Mouse (Mus musculus) frontal cortex, postnatal 25 days (tissue): Measurements from ENCODE around the gene Srsf7.

Experiments
- DNase-seq, 2 experiments: peaks; one replicate each; pipeline ENCODE4 v3.0.0; 2022; ENCODE audit warnings: low spot score in 2 of 2

Gene Srsf7

DNA sequence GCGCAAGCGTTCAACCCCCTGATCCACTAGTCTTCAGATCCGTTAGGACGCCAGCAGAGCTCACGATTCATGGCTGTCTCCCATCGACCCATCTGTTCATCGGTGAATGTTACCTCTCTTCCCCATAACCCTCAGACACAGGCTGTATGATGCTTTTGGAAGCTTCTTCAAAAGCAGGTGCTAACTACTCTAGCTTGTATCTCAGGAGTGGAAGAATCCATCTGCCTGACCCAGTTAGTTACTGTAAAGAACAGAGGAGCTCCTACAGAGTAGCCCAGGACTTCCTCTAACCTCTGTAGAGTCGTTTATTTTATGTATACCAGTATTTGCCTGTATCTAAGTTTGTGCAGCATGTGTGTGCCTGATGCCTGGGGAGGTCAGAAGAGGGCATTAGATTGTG is 50.2 kb downstream of the Srsf7 start:
- DNase-seq, result no peak

DNA sequence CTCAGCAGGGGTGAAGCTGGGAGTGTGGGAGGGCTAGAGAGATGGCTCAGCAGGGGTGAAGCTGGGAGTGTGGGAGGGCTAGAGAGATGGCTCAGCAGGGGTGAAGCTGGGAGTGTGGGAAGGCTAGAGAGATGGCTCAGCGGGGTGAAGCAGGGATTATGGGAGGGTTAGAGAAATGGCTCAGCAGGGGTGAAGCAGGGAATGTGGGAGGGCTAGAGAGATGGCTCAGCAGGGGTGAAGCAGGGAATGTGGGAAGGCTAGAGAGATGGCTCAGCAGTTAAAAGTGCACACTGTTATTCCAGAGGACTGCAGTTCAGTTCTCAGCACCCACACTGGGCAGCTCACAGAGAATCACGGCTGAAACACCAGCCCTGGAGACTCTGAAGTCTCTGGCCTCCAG is 53.5 kb downstream of the Srsf7 start:
- no peak for DNase-seq

DNA sequence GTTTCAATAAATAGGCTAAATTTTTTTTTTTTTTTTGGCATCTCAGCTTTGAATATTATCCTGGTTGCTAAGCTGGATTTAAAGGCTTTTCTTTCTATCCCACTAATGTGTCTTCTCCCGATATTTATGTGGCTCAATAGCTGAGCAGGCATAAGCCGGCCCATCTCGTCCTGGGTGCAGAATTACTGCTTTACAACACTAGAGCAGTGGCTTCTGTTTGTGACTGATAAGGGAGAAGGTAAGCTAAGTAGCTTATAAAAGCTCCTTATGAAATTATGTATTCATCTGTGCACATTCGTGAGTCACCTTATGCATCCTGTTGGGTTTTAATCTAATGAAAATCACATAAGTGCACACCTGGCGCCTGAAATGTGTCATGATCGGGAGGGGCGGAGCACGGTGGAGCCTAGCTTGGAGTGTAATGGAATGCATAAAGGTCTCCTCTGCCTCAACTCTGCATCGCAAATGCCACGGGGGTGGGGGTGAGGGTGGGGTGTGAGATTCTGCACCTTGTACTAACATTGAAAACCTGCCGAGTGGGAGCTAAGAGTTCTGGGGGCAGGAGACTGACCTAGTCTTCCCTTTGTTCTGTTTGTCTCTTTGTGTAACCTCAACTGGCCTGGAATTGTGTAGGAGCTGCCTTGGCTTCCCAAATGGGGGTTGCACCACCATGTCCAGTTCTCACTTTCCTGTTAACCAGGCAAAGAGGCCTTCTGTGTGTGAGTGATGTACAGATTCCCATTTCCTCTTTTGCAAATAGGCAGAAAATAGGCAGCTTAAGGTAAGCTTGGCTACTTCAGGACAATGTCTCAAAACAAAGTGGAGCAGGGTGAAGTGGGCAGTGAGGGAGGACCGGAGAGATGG is 54.1 kb downstream of the Srsf7 start:
- no peak for DNase-seq

DNA sequence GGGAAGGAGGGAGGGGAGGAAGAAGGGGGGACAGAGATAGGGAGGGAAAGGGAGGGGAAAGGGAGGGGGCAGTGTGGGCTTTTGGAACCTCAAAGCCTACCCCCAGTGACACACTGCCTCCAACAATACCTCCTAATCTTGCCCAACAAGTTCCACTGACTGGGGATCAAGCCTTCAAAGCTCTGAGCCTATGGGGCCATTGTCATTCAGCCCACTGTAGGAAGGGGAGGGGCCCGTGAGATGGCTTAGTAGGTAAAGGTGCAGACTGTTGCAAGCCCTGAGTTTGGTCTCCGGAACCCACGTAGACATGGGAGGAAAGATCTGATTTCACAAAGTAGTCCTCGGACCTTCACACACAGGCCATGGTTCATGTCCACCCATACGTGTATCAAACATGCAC is 55.8 kb downstream of the Srsf7 start:
- no peak for DNase-seq
